Mouse (Mus musculus): ENCODE measurements around the gene Prrt1.

DNA sequence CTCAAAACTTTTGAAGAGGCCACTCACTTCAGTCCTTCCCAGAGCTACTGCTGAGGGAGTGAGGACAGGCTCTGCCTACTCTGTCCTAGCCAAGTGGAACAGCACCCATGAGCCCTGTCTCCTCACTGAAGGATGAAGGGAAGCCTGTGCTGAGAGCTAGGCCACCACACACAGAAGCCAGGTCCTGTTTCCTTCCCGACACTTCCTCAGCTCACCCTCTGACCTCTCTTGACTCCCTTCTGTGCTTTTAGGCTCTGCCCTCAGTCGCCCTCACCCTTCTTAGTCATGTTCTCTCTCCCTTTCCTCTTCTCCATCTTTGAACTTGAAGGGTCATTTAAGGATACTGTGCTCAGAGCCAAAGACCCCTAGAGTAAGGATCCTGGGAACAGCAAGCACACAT is 27.9 kb downstream of the Prrt1 start:
- TF ChIP-seq CTCF (IDR thresholded peaks at IDR 0.05; ENCODE audit: low read depth), result no peak
- TF ChIP-seq EP300 (IDR thresholded peaks at IDR 0.05; ENCODE audit: low read depth), result no peak
